Mouse (Mus musculus): Measurements from ENCODE around the gene Trip11.
"Not testable (repeated sequence)": the region's sequence is repeated elsewhere in the genome, so short reads cannot be mapped to it uniquely, and the experiment has no call there.

Trip11 gene

GRCm38 (mm10) chr12:101912626-101913490 is at the start of gene Trip11:
Gene Trip11 (minus strand): TSS chr12:101913267.
- peak; percentile 84 to 89 for DNase-seq (ENCODE audit: low spot score in 2 of 2)

- not testable (repeated sequence) for DNase-seq (ENCODE audit: low spot score in 2 of 2)
These were observed 46.1 kb upstream of the Trip11 start for GRCm38 (mm10) chr12:101958960-101959780.

DNA sequence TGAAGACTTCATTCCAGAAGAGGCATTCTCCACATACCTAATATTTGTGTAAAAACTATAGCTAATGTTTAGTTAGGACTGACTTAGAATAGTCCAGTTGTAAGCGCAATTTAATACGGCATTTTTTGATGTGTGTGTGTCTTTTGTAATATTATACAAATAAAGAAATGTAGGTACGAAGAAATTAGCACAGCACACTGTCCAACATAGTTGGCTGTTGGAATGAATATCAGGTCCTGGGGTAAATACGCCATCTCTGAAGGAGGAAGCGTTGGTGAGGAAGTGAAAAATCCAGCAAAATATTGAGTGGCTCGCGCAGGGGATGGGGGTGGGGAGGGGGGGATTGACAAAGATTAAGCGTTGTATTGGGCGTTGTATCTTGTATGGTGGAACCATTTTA is 45.5 kb upstream of the Trip11 start:
- no peak for DNase-seq (ENCODE audit: low spot score in 2 of 2)

- DNase-seq (ENCODE audit: low spot score in 2 of 2) = peak; percentile 96 to 99
These were observed 45.0 kb upstream of the Trip11 start, which contains the start of gene Atxn3 for GRCm38 (mm10) chr12:101957942-101958544. Gene Atxn3 (minus strand): TSS chr12:101958246.

DNA sequence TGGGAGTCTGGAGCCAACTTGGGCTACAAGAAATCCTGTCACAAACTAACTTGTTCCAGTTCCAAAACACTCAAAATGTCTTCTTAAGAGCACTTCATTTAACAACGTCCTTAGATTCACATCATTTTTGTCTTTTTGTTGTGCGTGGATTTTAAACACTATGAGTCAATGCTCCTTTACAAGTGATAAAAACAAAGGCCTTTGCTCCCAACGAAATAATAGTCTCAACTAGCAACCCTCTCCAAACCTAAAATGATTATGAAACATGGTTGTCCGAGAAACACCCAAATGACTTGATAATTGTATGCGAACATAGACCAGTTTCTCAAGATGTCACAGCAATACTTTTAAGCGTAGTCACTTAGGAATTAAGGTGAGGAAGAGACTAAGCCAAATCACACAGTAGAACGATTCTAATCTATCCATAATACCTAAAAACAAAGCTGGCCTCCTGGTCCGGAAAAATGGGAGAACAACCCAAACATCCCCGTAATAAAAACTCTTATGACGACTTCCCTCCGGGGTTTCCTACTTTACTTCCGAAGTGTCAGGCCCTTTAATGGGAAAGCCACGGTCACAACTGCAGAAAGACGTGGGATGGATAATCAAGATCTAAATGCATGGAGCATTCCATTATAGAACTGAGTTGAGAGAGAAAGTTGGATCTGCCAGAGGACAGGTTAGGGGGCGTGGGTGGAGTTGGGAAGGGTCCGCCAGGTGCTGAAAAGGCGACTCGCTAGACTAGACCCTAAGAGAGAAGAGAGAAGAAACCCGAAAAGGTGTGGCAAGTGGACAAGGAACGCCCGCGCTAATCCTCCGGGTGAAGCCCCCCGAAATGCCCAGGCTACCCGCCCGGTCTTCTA is 44.2 kb upstream of the Trip11 start:
- DNase-seq (ENCODE audit: low spot score in 2 of 2) = no peak

- not testable (repeated sequence) for DNase-seq (ENCODE audit: low spot score in 2 of 2)
These were observed 42.8 kb upstream of the Trip11 start for GRCm38 (mm10) chr12:101955821-101956220.

GRCm38 (mm10) chr12:101948801-101949200 is 35.7 kb upstream of the Trip11 start:
- no peak for DNase-seq (ENCODE audit: low spot score in 2 of 2)

DNA sequence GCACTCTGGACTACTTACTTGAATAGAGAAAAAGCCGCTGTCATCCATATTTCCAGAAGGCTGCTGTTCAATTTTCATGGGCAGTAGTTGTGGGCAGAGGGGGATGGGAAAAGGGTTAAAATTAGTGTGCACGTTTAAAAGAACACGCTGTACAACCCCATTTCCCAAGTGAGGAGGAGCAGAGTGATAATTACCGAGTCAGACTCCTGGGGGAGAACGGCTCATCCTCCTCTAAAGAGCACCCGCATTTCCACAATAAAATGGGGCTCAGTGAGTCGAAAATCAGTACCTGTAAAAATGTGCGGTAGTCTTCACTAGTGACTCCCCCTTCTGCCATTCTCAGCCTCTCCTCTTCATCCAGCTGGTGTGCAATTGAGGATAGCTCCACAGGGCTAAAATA is 34.9 kb upstream of the Trip11 start:
- DNase-seq (ENCODE audit: low spot score in 2 of 2) = no peak

DNA sequence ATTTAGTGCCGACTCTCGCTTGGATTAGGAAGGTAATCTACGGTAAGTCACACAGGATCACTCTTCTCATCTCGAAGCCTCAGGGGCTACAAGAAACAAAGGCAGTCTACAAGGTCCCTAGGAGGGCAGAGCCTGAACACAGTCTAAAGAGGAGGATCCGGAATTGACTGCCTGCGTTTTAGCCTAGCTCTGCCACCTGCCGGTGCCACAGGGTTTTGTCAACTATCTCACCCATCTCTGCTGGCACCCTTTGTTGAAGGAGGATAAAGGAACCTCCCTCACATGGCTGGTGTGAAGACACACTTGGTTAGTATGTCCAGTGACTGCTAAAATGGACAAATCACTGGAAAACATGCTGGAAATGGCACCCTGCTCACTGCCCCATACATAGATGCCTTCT is 24.5 kb upstream of the Trip11 start:
- DNase-seq (ENCODE audit: low spot score in 2 of 2) = no peak

DNA sequence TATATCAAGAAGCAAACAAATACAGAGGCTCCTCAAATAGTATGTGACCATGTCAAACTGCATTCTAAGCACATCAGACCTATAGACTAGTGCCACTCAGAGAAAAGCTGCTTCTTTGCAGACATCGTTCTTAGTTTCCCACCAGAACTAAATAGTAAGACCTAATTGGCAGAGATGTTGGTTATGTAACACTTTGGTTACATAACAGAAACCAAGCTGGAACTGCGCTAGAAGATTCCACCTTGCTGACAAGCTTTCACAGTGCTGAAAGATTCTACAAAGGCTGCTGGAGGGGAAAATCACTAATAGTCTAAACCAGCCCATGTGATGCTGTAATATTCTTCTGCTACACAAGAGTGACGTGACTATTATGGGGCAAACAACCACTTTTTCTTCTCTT is 22.2 kb upstream of the Trip11 start:
- no peak for DNase-seq (ENCODE audit: low spot score in 2 of 2)

DNA sequence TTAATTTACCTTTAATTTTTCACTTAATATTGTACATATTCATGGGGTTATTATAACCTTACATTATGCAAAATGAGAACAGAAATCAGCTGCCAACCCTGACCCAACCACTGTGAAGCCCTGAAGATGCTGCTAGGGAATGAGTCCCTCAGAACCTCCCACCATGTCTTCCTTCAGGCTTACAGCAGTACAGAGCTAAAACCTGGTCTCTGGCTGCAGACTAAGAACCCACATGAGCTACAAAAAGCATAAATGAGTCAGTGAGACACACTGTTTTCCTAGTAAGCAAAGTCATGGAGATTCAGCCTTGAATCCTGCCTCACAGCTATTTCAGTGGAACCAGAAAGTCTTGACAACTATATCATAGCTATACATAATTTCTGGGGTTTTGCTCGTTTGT is 15.4 kb upstream of the Trip11 start:
- DNase-seq (ENCODE audit: low spot score in 2 of 2) = no peak

GRCm38 (mm10) chr12:101922313-101922712 is 9.2 kb upstream of the Trip11 start:
- DNase-seq (ENCODE audit: low spot score in 2 of 2) = no peak

DNA sequence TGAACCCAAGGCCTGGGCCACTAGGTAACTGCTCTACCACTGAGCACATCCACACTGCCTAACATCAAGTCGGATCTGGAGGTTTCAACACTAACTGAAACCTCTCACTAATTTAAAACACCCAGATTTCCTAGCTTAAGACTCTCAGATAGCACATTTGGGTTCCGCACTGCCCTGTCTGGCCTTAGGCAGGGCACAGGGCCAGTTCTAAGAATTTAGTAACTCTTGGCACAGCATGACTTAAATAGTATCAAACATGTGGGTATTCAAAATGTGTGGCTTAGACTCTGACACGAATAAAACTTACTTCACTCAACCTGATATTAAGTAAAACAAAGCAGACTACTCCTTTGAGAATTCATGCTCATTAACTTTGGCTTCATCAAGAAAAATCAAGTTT is 6.8 kb upstream of the Trip11 start:
- no peak for DNase-seq (ENCODE audit: low spot score in 2 of 2)

DNA sequence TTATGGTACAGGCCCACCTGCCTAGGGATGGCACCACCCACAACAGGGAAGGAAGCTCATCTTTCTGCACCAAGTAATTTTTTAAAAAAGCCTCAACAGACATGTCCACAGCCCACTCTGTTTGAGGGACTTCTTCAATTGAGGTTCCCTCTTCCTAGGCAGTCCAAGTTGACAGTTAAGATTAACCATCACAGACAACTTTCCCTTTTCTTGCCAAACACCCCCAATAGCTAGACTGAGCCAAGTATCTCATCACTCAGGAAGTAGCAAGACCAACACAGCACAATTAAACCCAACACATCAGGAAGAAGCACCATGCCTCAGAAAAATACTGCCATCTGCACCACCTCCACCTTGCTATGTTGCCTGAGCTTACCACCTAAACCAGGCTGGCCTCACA is 4.1 kb upstream of the Trip11 start:
- no peak for DNase-seq (ENCODE audit: low spot score in 2 of 2)

- no peak for DNase-seq (ENCODE audit: low spot score in 2 of 2)
These were observed 1.7 kb downstream of the Trip11 start for GRCm38 (mm10) chr12:101911346-101911745.

DNA sequence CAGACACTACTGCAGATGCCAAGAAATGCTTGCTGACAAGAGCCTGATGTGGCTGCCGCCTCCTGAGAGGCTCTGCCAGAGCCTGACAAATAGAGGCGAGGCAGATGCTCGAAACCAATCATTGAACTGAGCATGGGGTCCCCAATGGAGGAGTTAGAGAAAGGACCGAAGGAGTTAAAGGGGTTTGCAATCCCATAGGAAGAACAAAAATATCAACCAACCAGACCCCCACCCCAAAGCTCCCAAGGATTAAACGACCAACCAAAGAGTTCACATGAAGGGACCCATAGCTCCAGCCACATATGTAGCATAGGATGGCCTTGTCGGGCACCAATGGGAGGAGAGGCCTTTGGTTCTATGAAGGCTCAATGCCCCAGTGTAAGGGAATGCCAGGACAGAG is 2.7 kb downstream of the Trip11 start:
- DNase-seq (ENCODE audit: low spot score in 2 of 2) = no peak

GRCm38 (mm10) chr12:101905817-101906216 is 7.2 kb downstream of the Trip11 start:
- no peak for DNase-seq (ENCODE audit: low spot score in 2 of 2)

DNA sequence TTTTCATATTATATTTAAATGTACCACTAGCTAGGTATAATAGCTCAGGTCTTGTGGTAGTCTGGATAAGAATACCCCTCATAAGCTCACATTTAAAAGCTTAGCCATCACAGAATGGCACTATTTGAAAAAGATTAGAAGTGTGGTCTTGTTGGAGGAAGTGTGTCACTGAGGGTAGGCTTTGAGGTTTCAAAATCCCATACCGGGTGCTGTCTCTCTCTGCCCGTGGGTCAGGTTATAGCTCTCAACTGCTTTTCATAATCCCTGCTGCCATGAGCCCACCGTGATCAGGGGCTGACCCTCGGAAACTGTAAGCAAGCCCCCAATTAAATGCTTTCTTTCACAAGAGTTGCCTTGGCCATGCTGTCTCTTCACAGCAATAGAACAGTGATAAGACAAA is 8.2 kb downstream of the Trip11 start:
- no peak for DNase-seq (ENCODE audit: low spot score in 2 of 2)

DNA sequence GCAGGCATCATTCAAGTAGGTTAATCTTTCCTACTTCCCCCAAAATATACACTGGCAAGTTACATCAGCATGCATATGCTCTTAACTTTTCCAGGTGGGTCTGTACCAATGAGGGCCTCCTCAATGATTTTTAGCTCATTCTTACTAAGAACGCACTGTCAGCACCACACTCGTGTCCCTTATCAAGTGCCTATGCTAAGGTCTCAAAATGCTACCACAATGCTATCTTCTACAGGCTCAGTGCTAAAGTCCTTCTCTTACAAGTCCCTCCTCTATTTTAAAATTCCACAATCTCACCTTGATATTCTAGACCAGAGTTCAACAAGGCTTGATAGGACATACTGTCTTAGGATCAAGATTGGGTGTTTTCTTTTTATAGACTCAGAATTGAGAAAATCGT is 8.9 kb downstream of the Trip11 start:
- DNase-seq (ENCODE audit: low spot score in 2 of 2) = no peak

- no peak for DNase-seq (ENCODE audit: low spot score in 2 of 2)
These were observed 13.3 kb downstream of the Trip11 start for GRCm38 (mm10) chr12:101899671-101900245.

- DNase-seq (ENCODE audit: low spot score in 2 of 2) = no peak
These were observed 14.1 kb downstream of the Trip11 start for GRCm38 (mm10) chr12:101898966-101899365.

Measured in urinary bladder, postnatal 4 days (tissue).